Mouse (Mus musculus) stomach, postnatal 0 days (tissue): ENCODE results near the gene Cfap77.

Source experiments
- CTCF ChIP-seq: IDR thresholded peaks from 2 replicates; pipeline ENCODE4 v1.5.1; 2016; ENCODE audit warnings: antibody characterized with exemption, low read depth, mild to moderate bottlenecking, moderate library complexity
- EP300 ChIP-seq: optimal IDR thresholded peaks from 2 replicates; pipeline ENCODE3; 2016; ENCODE audit warnings: antibody characterized with exemption

DNA sequence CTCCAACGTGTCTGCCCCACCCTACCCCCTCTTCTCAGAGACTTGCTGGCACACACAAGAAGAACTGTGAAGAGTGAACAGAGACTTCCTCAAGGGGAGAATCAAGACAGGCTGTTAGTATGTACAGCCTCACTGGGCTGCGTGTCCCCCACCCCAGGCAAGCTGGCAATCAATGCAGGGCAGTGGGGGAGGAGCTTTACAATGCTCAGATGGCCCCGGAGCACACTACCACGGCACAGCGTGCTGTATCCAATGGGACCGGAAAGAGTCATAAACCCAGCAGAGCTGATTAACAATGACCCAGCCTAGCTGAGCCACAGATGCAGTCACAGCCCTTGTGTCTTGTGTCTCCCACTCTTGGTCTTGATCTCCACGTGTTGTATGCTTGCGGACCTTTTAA lies 43.9 kb upstream of the Cfap77 start:
- TF ChIP-seq CTCF (no peak), EP300 (no peak)
